Mouse (Mus musculus): ENCODE data around the gene Cd22. TPM values are rescaled to one million over a fixed set of nuclear protein-coding genes. Genes with fewer than 3 reads are reported as not detected.
"Not testable (repeated sequence)": the region's sequence is repeated elsewhere in the genome, so short reads cannot be mapped to it uniquely, and the experiment has no call there.

Cd22 gene
- polyA plus RNA-seq, 1 experiment from 2014 or later, result not detected

DNA sequence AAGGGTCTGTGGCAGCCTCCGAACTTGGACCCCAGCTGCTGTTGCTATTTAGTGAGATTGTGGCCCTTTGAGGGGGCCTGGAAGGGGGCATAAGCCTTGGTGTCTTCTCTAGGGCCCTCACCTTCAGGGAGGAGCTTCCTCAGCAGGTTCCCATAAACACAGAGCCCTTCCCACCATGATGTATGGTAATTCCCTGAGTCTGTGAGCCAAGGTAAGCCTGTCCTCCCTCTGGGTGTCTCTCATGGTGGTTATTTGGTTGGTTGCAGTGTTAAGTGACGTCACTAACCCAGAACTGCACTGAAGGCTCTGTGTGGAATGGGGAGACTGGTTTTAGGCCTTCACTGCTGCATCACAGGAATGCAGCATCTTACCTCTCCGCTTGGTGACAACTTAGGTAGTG is 50.7 kb downstream of the Cd22 start:
- H3K9me3 ChIP-seq (replicated peaks), result no peaks in the 10 kb centered on the region
- H3K36me3 ChIP-seq, result no peaks in the 10 kb centered on the region
- no peak overlapping the region for H3K4me3 ChIP-seq
- H3K27me3 ChIP-seq (ENCODE audit: low read depth, poor library complexity, severe bottlenecking), result no peaks in the 10 kb centered on the region
- 74% methylated on average over 3 of the region's 3 CpGs for WGBS
- no peaks in the 10 kb centered on the region for H3K4me1 ChIP-seq
- H3K27ac ChIP-seq, result no peak overlapping the region
- DNase-seq (ENCODE audit: low spot score), result no peak

- H3K9me3 ChIP-seq (replicated peaks); H3K27me3 ChIP-seq (ENCODE audit: low read depth, poor library complexity, severe bottlenecking); DNase-seq (ENCODE audit: low spot score); H3K27ac ChIP-seq; H3K4me1 ChIP-seq; H3K4me3 ChIP-seq; H3K36me3 ChIP-seq: not testable (repeated sequence)
Measured at GRCm38 (mm10) chr7:30828871-30829270, 51.3 kb downstream of the Cd22 start.

DNA sequence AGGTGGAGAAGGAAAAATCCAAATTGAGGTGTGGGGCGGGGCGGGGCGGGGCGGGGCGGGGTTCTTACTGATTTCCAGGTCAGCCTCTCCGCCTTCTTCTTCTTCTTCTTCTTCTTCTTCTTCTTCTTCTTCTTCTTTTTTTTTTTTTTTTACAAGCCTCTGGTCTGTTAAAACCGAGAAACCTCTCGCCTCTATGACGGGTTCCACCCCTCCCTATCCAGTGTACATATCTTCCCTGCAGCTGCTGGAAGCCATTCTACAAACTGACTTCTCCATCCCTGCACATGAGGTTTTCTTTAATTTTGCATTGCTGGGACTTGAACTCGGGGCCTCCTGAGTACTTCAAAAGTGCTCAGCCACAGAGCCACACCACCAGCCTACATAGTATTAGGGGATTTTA is 53.5 kb downstream of the Cd22 start:
- Histone ChIP-seq H3K27ac (no peak overlapping the region), H3K36me3 (no peaks in the 10 kb centered on the region), H3K9me3 (replicated peaks) (no peaks in the 10 kb centered on the region), H3K27me3 (ENCODE audit: low read depth, poor library complexity, severe bottlenecking) (no peaks in the 10 kb centered on the region), H3K4me3 (no peak overlapping the region), H3K4me1 (no peaks in the 10 kb centered on the region)
- DNase-seq (ENCODE audit: low spot score), result no peak
- 91% methylated on average over 10 of the region's 10 CpGs for WGBS

- no peaks in the 10 kb centered on the region for H3K27me3 ChIP-seq (ENCODE audit: low read depth, poor library complexity, severe bottlenecking)
- no peak overlapping the region for H3K27ac ChIP-seq
- H3K36me3 ChIP-seq, result no peaks in the 10 kb centered on the region
- peaks cover 6% of the 10 kb centered on the region; the same call in 1 of the 2 replicates for H3K4me1 ChIP-seq
- H3K4me3 ChIP-seq, result no peak overlapping the region
- 95% methylated on average over 3 of the region's 3 CpGs for WGBS
- no peaks in the 10 kb centered on the region for H3K9me3 ChIP-seq (replicated peaks)
- no peak for DNase-seq (ENCODE audit: low spot score)
Measured at GRCm38 (mm10) chr7:30824306-30824705, 55.8 kb downstream of the Cd22 start.

DNA sequence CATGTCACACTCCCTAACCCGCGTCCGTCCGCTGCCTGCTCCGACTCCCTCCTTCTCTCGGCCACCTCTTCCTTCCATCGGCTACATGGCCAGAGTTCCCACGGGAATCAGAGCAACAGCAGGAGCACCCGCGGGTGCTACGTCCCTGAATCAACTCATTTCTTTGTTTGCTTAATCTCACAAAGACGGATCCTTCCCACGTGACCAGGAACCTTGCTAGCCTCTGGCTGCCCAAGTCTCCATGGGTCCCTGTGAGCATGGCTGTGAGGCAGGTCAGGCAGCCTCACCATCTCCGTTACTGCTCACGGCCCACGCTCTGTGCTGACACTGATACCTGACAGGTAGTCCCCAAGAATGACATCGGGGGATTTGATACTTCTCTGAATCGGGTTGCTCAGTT is 56.5 kb downstream of the Cd22 start, which contains the start of gene Ffar2:
Gene Ffar2, minus strand, starts transcription at position 101 of the 400 bp plus-strand sequence.
- no peak for DNase-seq (ENCODE audit: low spot score)
- Histone ChIP-seq H3K27me3 (ENCODE audit: low read depth, poor library complexity, severe bottlenecking) (no peaks in the 10 kb centered on the region), H3K9me3 (replicated peaks) (no peaks in the 10 kb centered on the region), H3K27ac (no peak within 1 kb of the TSS), H3K4me1 (peaks cover 6% of the 10 kb centered on the region; the same call in 1 of the 2 replicates), H3K4me3 (no peak within 1 kb of the TSS), H3K36me3 (no peaks in the 10 kb centered on the region)
- 93% methylated on average over 18 of the region's 18 CpGs for WGBS

- no peak overlapping the region for H3K4me3 ChIP-seq
- no peak for DNase-seq (ENCODE audit: low spot score)
- no peaks in the 10 kb centered on the region for H3K36me3 ChIP-seq
- 82% methylated on average over 5 of the region's 5 CpGs for WGBS
- H3K27ac ChIP-seq, result no peak overlapping the region
- H3K9me3 ChIP-seq (replicated peaks), result no peaks in the 10 kb centered on the region
- H3K27me3 ChIP-seq (ENCODE audit: low read depth, poor library complexity, severe bottlenecking), result no peaks in the 10 kb centered on the region
- peaks cover 6% of the 10 kb centered on the region; the same call in 1 of the 2 replicates for H3K4me1 ChIP-seq
Measured at GRCm38 (mm10) chr7:30821532-30821931, 58.6 kb downstream of the Cd22 start.

- DNase-seq (ENCODE audit: low spot score), result no peak
- 75% methylated on average over 7 of the region's 7 CpGs for WGBS
- no peak overlapping the region for H3K27ac ChIP-seq
- no peaks in the 10 kb centered on the region for H3K27me3 ChIP-seq (ENCODE audit: low read depth, poor library complexity, severe bottlenecking)
- no peaks in the 10 kb centered on the region for H3K36me3 ChIP-seq
- no peak overlapping the region for H3K4me3 ChIP-seq
- no peaks in the 10 kb centered on the region for H3K9me3 ChIP-seq (replicated peaks)
- H3K4me1 ChIP-seq, result peaks cover 6% of the 10 kb centered on the region; the same call in 1 of the 2 replicates
Measured at GRCm38 (mm10) chr7:30820854-30821445, 59.2 kb downstream of the Cd22 start.

GRCm38 (mm10) chr7:30820131-30820530 is 60.0 kb downstream of the Cd22 start:
- Histone ChIP-seq H3K4me1 (peaks cover 6% of the 10 kb centered on the region; the same call in 1 of the 2 replicates), H3K4me3 (no peak overlapping the region), H3K27ac (no peak overlapping the region), H3K27me3 (ENCODE audit: low read depth, poor library complexity, severe bottlenecking) (no peaks in the 10 kb centered on the region), H3K36me3 (no peaks in the 10 kb centered on the region), H3K9me3 (replicated peaks) (no peaks in the 10 kb centered on the region)
- DNase-seq (ENCODE audit: low spot score), result no peak
- WGBS, result 81% methylated on average over 6 of the region's 6 CpGs

Other genes starting within 250 kb of the Cd22 start
- 1.3 and 2.5 TPM in 2 replicates for gene Etv2, start 244.5 kb downstream of the Cd22 start, polyA plus RNA-seq (2016; fragmentation: Nextera tagmentation; extraction: Ambion mirVana)
- gene Rbm42, start 230.0 kb downstream of the Cd22 start, polyA plus RNA-seq (2016; fragmentation: Nextera tagmentation; extraction: Ambion mirVana), result 150 and 151 TPM in 2 replicates
- 84.1 and 84.8 TPM in 2 replicates for gene Haus5, start 215.3 kb downstream of the Cd22 start, polyA plus RNA-seq (2016; fragmentation: Nextera tagmentation; extraction: Ambion mirVana)
- not detected in 2 replicates for gene Pmis2, start 208.7 kb downstream of the Cd22 start, polyA plus RNA-seq (2016; fragmentation: Nextera tagmentation; extraction: Ambion mirVana)
- gene 2200002J24Rik, start 181.4 kb downstream of the Cd22 start, polyA plus RNA-seq (2016; fragmentation: Nextera tagmentation; extraction: Ambion mirVana), result not detected in 2 replicates
- 0.08 and 0.38 TPM in 2 replicates for gene Atp4a, start 168.1 kb downstream of the Cd22 start, polyA plus RNA-seq (2016; fragmentation: Nextera tagmentation; extraction: Ambion mirVana)
- 153 and 159 TPM in 2 replicates for gene Tmem147, start 150.8 kb downstream of the Cd22 start, polyA plus RNA-seq (2016; fragmentation: Nextera tagmentation; extraction: Ambion mirVana)
- gene Gapdhs, start 136.7 kb downstream of the Cd22 start, polyA plus RNA-seq (2016; fragmentation: Nextera tagmentation; extraction: Ambion mirVana), result 0.43 TPM in 1 of 2 replicates, not detected in the other
- gene Sbsn, start 128.9 kb downstream of the Cd22 start, polyA plus RNA-seq (2016; fragmentation: Nextera tagmentation; extraction: Ambion mirVana), result 1.1 and 1.4 TPM in 2 replicates
- gene Dmkn, start 116.6 kb downstream of the Cd22 start, polyA plus RNA-seq (2016; fragmentation: Nextera tagmentation; extraction: Ambion mirVana), result not detected in 2 replicates
- gene Krtdap, start 92.4 kb downstream of the Cd22 start, polyA plus RNA-seq (2016; fragmentation: Nextera tagmentation; extraction: Ambion mirVana), result not detected in 2 replicates
- gene Ffar2, start 56.6 kb downstream of the Cd22 start, polyA plus RNA-seq (2016; fragmentation: Nextera tagmentation; extraction: Ambion mirVana), result not detected in 2 replicates
- gene Ffar3, start 24.2 kb downstream of the Cd22 start, polyA plus RNA-seq (2016; fragmentation: Nextera tagmentation; extraction: Ambion mirVana), result not detected in 2 replicates
- gene Ffar1, start 18.8 kb downstream of the Cd22 start, polyA plus RNA-seq (2016; fragmentation: Nextera tagmentation; extraction: Ambion mirVana), result not detected in 2 replicates
- gene Mag, start 34.5 kb upstream of the Cd22 start, polyA plus RNA-seq (2016; fragmentation: Nextera tagmentation; extraction: Ambion mirVana), result 0.21 TPM in 1 of 2 replicates, not detected in the other
- not detected in 2 replicates for gene Hamp2, start 44.3 kb upstream of the Cd22 start, polyA plus RNA-seq (2016; fragmentation: Nextera tagmentation; extraction: Ambion mirVana)
- not detected in 2 replicates for gene Hamp, start 63.7 kb upstream of the Cd22 start, polyA plus RNA-seq (2016; fragmentation: Nextera tagmentation; extraction: Ambion mirVana)
- 28.7 and 33.5 TPM in 2 replicates for gene Usf2, start 76.5 kb upstream of the Cd22 start, polyA plus RNA-seq (2016; fragmentation: Nextera tagmentation; extraction: Ambion mirVana)
- 28.9 and 31.3 TPM in 2 replicates for gene Lsr, start 93.1 kb upstream of the Cd22 start, polyA plus RNA-seq (2016; fragmentation: Nextera tagmentation; extraction: Ambion mirVana)
- gene Fam187b, start 93.4 kb upstream of the Cd22 start, polyA plus RNA-seq (2016; fragmentation: Nextera tagmentation; extraction: Ambion mirVana), result 1.0 and 1.3 TPM in 2 replicates
- 8.0 and 8.1 TPM in 2 replicates for gene Fxyd5, start 162.1 kb upstream of the Cd22 start, polyA plus RNA-seq (2016; fragmentation: Nextera tagmentation; extraction: Ambion mirVana)
- 0.30 and 1.3 TPM in 2 replicates for gene Fxyd7, start 171.1 kb upstream of the Cd22 start, polyA plus RNA-seq (2016; fragmentation: Nextera tagmentation; extraction: Ambion mirVana)
- gene Fxyd1, start 176.9 kb upstream of the Cd22 start, polyA plus RNA-seq (2016; fragmentation: Nextera tagmentation; extraction: Ambion mirVana), result 6.2 and 7.7 TPM in 2 replicates
- gene Lgi4, start 179.0 kb upstream of the Cd22 start, polyA plus RNA-seq (2016; fragmentation: Nextera tagmentation; extraction: Ambion mirVana), result 0.13 and 0.16 TPM in 2 replicates
- gene Fxyd3, start 196.4 kb upstream of the Cd22 start, polyA plus RNA-seq (2016; fragmentation: Nextera tagmentation; extraction: Ambion mirVana), result 7.6 and 10.0 TPM in 2 replicates
- gene Hpn, start 234.9 kb upstream of the Cd22 start, polyA plus RNA-seq (2016; fragmentation: Nextera tagmentation; extraction: Ambion mirVana), result 3.1 TPM in 2 replicates
- gene Scn1b, start 246.7 kb upstream of the Cd22 start, polyA plus RNA-seq (2016; fragmentation: Nextera tagmentation; extraction: Ambion mirVana), result 0.38 and 0.81 TPM in 2 replicates